Mouse (Mus musculus): Measurements from ENCODE around the gene Timm22.

GRCm38 (mm10) chr11:76456233-76456632 is 49.5 kb downstream of the Timm22 start:
- TF ChIP-seq CTCF (IDR thresholded peaks at IDR 0.05) (no peak), EP300 (IDR thresholded peaks at IDR 0.05; ENCODE audit: insufficient read depth, low read depth, low read length) (peak; percentile 66; the same call in 1 of the 2 replicates)
